Mouse (Mus musculus) forebrain, embryonic 15.5 days (tissue): ENCODE data around the gene Map2k5. TPM values are rescaled to one million over a fixed set of nuclear protein-coding genes. Genes with fewer than 3 reads are reported as not detected.

ENCODE experiments used
- ATAC-seq: fragments of 200-750 bp; cut with Nextera tagmentation; replicated peaks from 2 replicates; pipeline ENCODE4 v1.8.0; 2017; ENCODE audit warnings: mild to moderate bottlenecking, moderate TSS enrichment, moderate library complexity
- H3K27ac ChIP-seq: fragments of 300-500 bp; sonication (generic); replicated peaks from 2 replicates; pipeline ENCODE4 v1.5.1; 2015; ENCODE audit warnings: mild to moderate bottlenecking, inconsistent platforms
- H3K27me3 ChIP-seq: fragments of 300-500 bp; sonication (generic); 2 replicates; pipeline ENCODE4 v1.6.1; 2015; ENCODE audit warnings: inconsistent platforms
- H3K36me3 ChIP-seq: fragments of 300-500 bp; sonication (generic); 2 replicates; pipeline ENCODE4 v1.6.1; 2015; ENCODE audit warnings: mild to moderate bottlenecking, inconsistent platforms
- H3K4me1 ChIP-seq: fragments of 300-500 bp; sonication (generic); 2 replicates; pipeline ENCODE4 v1.6.1; 2015; ENCODE audit warnings: inconsistent platforms
- H3K4me2 ChIP-seq: fragments of 300-500 bp; sonication (generic); replicated peaks from 2 replicates; pipeline ENCODE4 v1.6.1; 2015; ENCODE audit warnings: mild to moderate bottlenecking, inconsistent platforms
- H3K4me3 ChIP-seq: fragments of 300-500 bp; sonication (generic); 2 replicates; pipeline ENCODE4 v1.5.1; 2015; ENCODE audit warnings: mild to moderate bottlenecking, inconsistent platforms
- H3K9ac ChIP-seq: fragments of 300-500 bp; sonication (generic); replicated peaks from 2 replicates; pipeline ENCODE4 v1.6.1; 2015; ENCODE audit warnings: mild to moderate bottlenecking, inconsistent platforms
- H3K9me3 ChIP-seq: fragments of 300-500 bp; sonication (generic); 2 replicates; pipeline ENCODE4 v1.6.1; 2016; ENCODE audit warnings: inconsistent platforms
- WGBS: fragments of 180-500 bp; shearing (Covaris S2); methylation state at CpG from one replicate; pipeline ENCODE4 v1.1.7; 2015; ENCODE audit warnings: mixed read lengths; 5-methylcytosine and 5-hydroxymethylcytosine counted together
- polyA plus RNA-seq: library from polyadenylated mRNA; unstranded; fragments of >200 nt; fragmentation: Nextera tagmentation; extraction: Ambion mirVana; gene quantifications from 2 replicates; pipeline ENCODE4 v1.2.1, GENCODE M21; 2015

Map2k5 gene
- polyA plus RNA-seq, 1 experiment from 2014 or later: 39.8 TPM

DNA sequence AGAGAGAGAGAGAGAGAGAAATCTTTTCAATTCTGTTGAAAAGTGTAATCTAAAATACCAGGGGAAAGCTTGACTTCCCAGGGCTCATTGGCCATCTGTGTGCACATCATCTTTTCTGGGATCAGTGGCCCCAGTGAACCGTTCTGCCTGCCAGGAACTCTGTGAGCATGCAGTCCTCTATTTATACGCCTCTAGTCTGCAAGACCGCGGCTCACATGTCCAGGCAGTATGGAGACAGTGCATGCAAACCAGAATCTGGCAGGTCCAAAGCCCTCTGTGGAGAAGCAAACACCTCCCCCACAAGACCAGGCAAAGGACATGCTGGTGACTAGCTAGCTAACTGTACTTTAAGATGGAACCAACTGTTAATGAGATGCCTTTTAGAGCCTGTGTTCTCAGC lies 41.9 kb downstream of the Map2k5 start:
- H3K9me3 ChIP-seq: no peaks in the 10 kb centered on the region
- H3K9ac ChIP-seq: no peak overlapping the region
- 96% methylated on average over 4 of the region's 4 CpGs for WGBS
- ATAC-seq: no peak
- H3K4me3 ChIP-seq: no peak overlapping the region
- H3K4me1 ChIP-seq: peaks cover 5% of the 10 kb centered on the region; the same call in 1 of the 2 replicates
- no peak overlapping the region for H3K4me2 ChIP-seq
- no peaks in the 10 kb centered on the region for H3K27me3 ChIP-seq
- peaks cover 18% of the 10 kb centered on the region for H3K36me3 ChIP-seq
- H3K27ac ChIP-seq: no peak overlapping the region

DNA sequence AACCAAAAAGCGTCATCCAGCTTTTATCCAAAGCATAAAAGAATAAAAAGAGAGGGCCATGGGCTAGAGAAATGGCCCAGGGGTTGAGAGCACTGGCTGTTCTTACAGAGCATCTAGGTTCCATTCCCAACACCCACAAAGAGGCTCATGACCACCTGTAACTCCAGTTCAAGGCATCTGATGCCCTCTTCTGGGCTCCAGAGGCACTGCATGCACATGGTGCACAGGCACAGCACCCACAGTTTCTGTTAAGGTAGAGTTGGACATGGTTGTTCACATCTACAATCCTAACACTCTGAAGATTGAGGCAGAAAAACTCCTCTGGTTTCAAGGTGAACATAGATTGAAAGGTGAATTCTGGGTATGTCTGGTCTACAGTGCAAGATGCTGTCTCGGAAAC lies 44.6 kb downstream of the Map2k5 start:
- no peak overlapping the region for H3K9ac ChIP-seq
- WGBS: 93% methylated on average over 2 of the region's 2 CpGs
- peaks cover 5% of the 10 kb centered on the region for H3K4me1 ChIP-seq
- no peaks in the 10 kb centered on the region for H3K27me3 ChIP-seq
- no peak for ATAC-seq
- H3K4me3 ChIP-seq: no peak overlapping the region
- H3K4me2 ChIP-seq: no peak overlapping the region
- peaks cover 18% of the 10 kb centered on the region for H3K36me3 ChIP-seq
- no peak overlapping the region for H3K27ac ChIP-seq
- no peaks in the 10 kb centered on the region for H3K9me3 ChIP-seq

DNA sequence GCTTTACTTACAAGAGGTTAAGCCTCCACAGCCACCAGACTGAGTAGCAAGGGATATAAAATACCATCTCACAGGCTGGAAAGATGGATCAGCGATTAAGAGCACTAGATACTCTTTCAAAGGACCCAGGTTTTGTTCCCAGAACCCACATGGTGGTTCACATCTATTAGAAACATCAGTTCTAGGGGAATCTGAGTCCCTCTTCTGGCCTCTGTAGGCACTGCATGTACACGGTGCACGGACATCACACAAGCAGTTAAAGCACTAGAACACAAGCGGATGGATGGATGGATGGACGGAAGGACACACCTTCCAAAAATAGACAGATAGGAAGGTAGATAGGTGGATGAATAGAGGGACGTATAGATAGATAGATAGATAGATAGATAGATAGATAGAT lies 46.5 kb downstream of the Map2k5 start:
- WGBS: 95% methylated on average over 6 of the region's 6 CpGs
- Histone ChIP-seq H3K27me3 (no peaks in the 10 kb centered on the region), H3K4me2 (no peak overlapping the region), H3K9me3 (no peaks in the 10 kb centered on the region), H3K4me1 (peaks cover 5% of the 10 kb centered on the region), H3K27ac (no peak overlapping the region), H3K4me3 (no peak overlapping the region), H3K9ac (no peak overlapping the region), H3K36me3 (peaks cover 12% of the 10 kb centered on the region)
- no peak for ATAC-seq

DNA sequence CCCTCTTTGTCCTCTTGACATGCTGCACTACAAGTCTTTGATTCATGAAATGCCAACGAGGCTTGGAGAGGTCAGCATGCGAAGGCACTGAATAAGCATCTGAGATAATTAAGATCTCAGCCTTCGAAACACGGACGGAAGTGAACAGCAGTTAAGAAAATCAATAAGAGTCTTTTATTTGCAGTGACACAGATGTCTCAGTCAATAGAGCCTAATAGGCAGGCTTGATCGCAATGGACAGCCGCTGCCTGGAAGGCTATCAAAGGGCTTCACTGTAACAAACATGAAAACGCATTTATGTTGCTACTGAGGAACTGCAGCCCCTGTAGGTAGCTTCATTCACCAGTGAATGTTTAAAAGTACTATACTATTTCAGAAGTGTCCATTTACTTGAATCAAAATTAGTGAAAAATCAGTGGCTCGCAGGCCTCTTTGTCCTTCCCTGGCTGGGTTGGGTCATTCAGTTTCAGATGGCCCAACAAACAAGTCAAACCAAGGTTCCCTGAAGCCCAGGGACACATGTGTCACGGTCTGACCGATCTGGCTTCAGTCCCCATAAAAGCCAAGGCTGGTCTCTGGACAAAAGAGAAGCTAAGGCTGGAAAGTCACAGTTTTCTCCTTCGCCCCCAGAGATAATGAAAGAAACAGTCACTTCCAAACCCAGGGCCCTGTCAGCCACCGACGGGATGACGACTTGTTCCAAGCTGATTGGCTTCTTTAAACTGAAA lies 48.6 kb downstream of the Map2k5 start:
- H3K27ac ChIP-seq: no peak overlapping the region
- H3K4me1 ChIP-seq: peaks cover 5% of the 10 kb centered on the region
- no peak overlapping the region for H3K4me2 ChIP-seq
- no peaks in the 10 kb centered on the region for H3K27me3 ChIP-seq
- WGBS: 42% methylated on average over 15 of the region's 15 CpGs
- H3K36me3 ChIP-seq: peaks cover 12% of the 10 kb centered on the region
- no peak overlapping the region for H3K4me3 ChIP-seq
- ATAC-seq: no peak
- no peaks in the 10 kb centered on the region for H3K9me3 ChIP-seq
- H3K9ac ChIP-seq: no peak overlapping the region

DNA sequence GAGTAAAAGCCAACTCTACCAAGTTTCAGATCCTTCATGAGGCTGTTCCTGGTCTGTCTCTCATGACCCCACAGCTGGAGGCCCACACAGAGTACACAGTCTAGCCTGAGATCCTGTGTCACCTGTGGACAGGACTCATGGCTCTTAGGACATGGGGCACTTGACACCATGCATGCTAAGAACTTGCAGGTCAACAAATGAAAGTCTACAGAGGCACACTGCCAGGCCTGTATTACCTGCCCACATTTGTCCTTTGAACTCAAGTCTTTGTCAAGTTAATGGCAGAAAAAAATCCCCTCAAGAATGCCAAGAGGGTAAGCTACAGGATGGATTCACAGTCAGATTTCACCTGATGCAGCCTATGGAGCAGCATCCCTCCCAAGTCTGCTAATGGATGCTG lies 62.5 kb downstream of the Map2k5 start:
- H3K27ac ChIP-seq: no peak overlapping the region
- no peak overlapping the region for H3K4me2 ChIP-seq
- H3K4me1 ChIP-seq: no peaks in the 10 kb centered on the region
- H3K9ac ChIP-seq: no peak overlapping the region
- no peak for ATAC-seq
- no peaks in the 10 kb centered on the region for H3K27me3 ChIP-seq
- H3K9me3 ChIP-seq: no peaks in the 10 kb centered on the region
- H3K36me3 ChIP-seq: no peaks in the 10 kb centered on the region
- H3K4me3 ChIP-seq: no peak overlapping the region

- H3K4me2 ChIP-seq: no peak overlapping the region
- no peak overlapping the region for H3K27ac ChIP-seq
- no peak for ATAC-seq
- no peaks in the 10 kb centered on the region for H3K4me1 ChIP-seq
- no peaks in the 10 kb centered on the region for H3K36me3 ChIP-seq
- H3K4me3 ChIP-seq: no peak overlapping the region
- no peaks in the 10 kb centered on the region for H3K27me3 ChIP-seq
- no peaks in the 10 kb centered on the region for H3K9me3 ChIP-seq
- 80% methylated on average over 4 of the region's 4 CpGs for WGBS
- no peak overlapping the region for H3K9ac ChIP-seq
Observed at GRCm38 (mm10) chr9:63314126-63314525, 63.6 kb downstream of the Map2k5 start.

GRCm38 (mm10) chr9:63309956-63310355 lies 67.7 kb downstream of the Map2k5 start:
- Histone ChIP-seq H3K4me1 (0 out of 2 replicates have a peak, but pooled peaks cover 6% of the 10 kb centered on the region), H3K27ac (no peak overlapping the region), H3K27me3 (no peaks in the 10 kb centered on the region), H3K4me3 (no peak overlapping the region), H3K9ac (no peak overlapping the region), H3K36me3 (no peaks in the 10 kb centered on the region), H3K4me2 (no peak overlapping the region), H3K9me3 (no peaks in the 10 kb centered on the region)
- 85% methylated on average over 6 of the region's 6 CpGs for WGBS
- no peak for ATAC-seq

DNA sequence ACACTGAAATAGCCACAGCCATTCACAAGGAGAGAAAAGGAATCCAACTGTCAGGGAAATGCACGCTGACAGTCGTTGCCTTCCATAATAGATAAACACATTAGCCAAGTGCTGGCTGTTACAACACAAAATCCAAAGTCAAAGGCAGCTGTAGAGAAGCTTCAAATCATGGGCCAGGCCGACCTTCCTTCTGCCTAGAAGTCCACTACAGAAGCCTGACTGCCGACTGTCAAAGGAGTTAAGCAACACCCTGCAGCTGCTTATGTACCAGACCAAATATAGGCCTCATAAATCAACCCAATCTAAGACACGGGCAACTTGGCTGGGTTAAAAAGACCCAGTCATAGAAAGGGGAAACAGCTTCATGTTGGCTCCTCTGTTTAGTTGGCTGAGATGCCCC lies 68.7 kb downstream of the Map2k5 start:
- Histone ChIP-seq H3K36me3 (no peaks in the 10 kb centered on the region), H3K4me1 (0 out of 2 replicates have a peak, but pooled peaks cover 6% of the 10 kb centered on the region), H3K27me3 (no peaks in the 10 kb centered on the region), H3K9ac (no peak overlapping the region), H3K27ac (no peak overlapping the region), H3K9me3 (no peaks in the 10 kb centered on the region), H3K4me2 (no peak overlapping the region), H3K4me3 (no peak overlapping the region)
- no peak for ATAC-seq
- WGBS: 63% methylated on average over 5 of the region's 5 CpGs

DNA sequence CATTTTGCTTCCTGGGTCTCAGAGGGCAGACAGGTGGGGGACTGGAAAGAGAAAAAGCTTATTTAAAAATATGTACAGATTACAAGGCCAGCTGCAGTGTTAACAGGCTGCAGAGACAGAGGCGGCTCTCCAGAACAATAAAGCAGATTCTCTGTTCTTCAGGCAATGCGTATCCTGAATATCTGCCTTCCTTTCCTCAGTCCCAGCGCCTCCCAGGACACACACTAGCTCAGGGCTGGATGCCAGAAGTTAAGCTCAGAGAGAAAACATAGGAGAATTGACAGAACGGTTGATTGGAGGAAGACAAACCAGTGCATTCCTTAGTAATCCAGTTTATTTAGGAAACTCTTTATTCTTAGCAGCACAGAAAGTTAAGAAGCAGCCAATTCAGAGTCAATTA lies 69.3 kb downstream of the Map2k5 start:
- Histone ChIP-seq H3K9me3 (no peaks in the 10 kb centered on the region), H3K4me2 (no peak overlapping the region), H3K27ac (no peak overlapping the region), H3K4me1 (0 out of 2 replicates have a peak, but pooled peaks cover 6% of the 10 kb centered on the region), H3K36me3 (no peaks in the 10 kb centered on the region), H3K4me3 (no peak overlapping the region), H3K27me3 (no peaks in the 10 kb centered on the region), H3K9ac (no peak overlapping the region)
- 26% methylated on average over 4 of the region's 4 CpGs for WGBS
- no peak for ATAC-seq

GRCm38 (mm10) chr9:63302511-63302910 lies 75.2 kb downstream of the Map2k5 start:
- peaks cover 5% of the 10 kb centered on the region; the same call in 1 of the 2 replicates for H3K9me3 ChIP-seq
- H3K4me1 ChIP-seq: no peaks in the 10 kb centered on the region
- H3K27me3 ChIP-seq: no peaks in the 10 kb centered on the region
- H3K9ac ChIP-seq: no peak overlapping the region
- H3K36me3 ChIP-seq: peaks cover 2% of the 10 kb centered on the region; the same call in 1 of the 2 replicates
- no peak for ATAC-seq
- no peak overlapping the region for H3K4me3 ChIP-seq
- H3K4me2 ChIP-seq: no peak overlapping the region
- 84% methylated on average over 4 of the region's 4 CpGs for WGBS
- no peak overlapping the region for H3K27ac ChIP-seq

- H3K9ac ChIP-seq: no peak overlapping the region
- no peaks in the 10 kb centered on the region for H3K27me3 ChIP-seq
- no peak overlapping the region for H3K27ac ChIP-seq
- H3K4me3 ChIP-seq: no peak overlapping the region
- WGBS: 97% methylated on average over 3 of the region's 3 CpGs
- no peak for ATAC-seq
- peaks cover 5% of the 10 kb centered on the region; the same call in 1 of the 2 replicates for H3K9me3 ChIP-seq
- peaks cover 19% of the 10 kb centered on the region for H3K4me1 ChIP-seq
- H3K4me2 ChIP-seq: no peak overlapping the region
- H3K36me3 ChIP-seq: peaks cover 2% of the 10 kb centered on the region; the same call in 1 of the 2 replicates
Observed at GRCm38 (mm10) chr9:63298656-63299055, 79.0 kb downstream of the Map2k5 start.

DNA sequence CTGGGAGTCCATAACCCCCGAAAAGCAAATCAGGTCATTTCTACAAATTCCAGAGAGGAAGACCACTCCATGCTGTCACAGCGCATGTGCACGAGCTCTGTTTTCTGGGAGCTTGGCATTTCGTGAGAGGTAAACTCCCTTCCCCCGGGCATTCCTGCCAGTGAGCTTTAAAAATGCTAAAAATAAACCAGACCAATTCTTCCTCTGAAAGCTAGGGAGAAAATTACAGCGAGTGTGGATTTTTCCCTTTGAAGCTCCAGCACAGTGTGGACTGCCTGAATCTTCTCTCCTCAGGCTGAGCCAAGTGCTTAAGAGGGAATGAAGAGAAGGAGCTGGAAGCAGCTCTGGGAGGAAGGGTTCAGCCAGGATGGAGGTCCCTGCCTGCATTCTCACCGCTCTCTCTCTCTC lies 82.1 kb downstream of the Map2k5 start:
- peaks cover 4% of the 10 kb centered on the region; the same call in 1 of the 2 replicates for H3K9me3 ChIP-seq
- no peak overlapping the region for H3K9ac ChIP-seq
- H3K4me1 ChIP-seq: peaks cover 19% of the 10 kb centered on the region
- WGBS: 50% methylated on average over 7 of the region's 7 CpGs
- H3K27me3 ChIP-seq: no peaks in the 10 kb centered on the region
- peaks cover 2% of the 10 kb centered on the region; the same call in 1 of the 2 replicates for H3K36me3 ChIP-seq
- peak overlapping the region; percentile 9; the same call in 1 of the 2 replicates for H3K4me2 ChIP-seq
- no peak overlapping the region for H3K4me3 ChIP-seq
- H3K27ac ChIP-seq: peak overlapping the region; percentile 51
- ATAC-seq: no peak

GRCm38 (mm10) chr9:63294846-63295245 lies 82.9 kb downstream of the Map2k5 start:
- H3K9me3 ChIP-seq: no peaks in the 10 kb centered on the region
- peaks cover 19% of the 10 kb centered on the region for H3K4me1 ChIP-seq
- H3K27me3 ChIP-seq: no peaks in the 10 kb centered on the region
- H3K27ac ChIP-seq: no peak overlapping the region
- H3K4me2 ChIP-seq: no peak overlapping the region
- ATAC-seq: no peak
- WGBS: 93% methylated on average over 6 of the region's 6 CpGs
- no peak overlapping the region for H3K9ac ChIP-seq
- no peaks in the 10 kb centered on the region for H3K36me3 ChIP-seq
- H3K4me3 ChIP-seq: no peak overlapping the region
